Mouse (Mus musculus) 416B (cell line): ENCODE results near the gene Cables2.

Experiments
- DNase-seq: peaks from one replicate; pipeline ENCODE4 v3.0.0; 2011; ENCODE audit warnings: low read depth

Cables2 gene

GRCm38 (mm10) chr2:180273394-180274244 is at the start of gene Cables2:
Cables2 (minus strand) TSS chr2:180273496.
- peak; percentile 99 for DNase-seq

GRCm38 (mm10) chr2:180322674-180323355 is 49.5 kb upstream of the Cables2 start:
- no peak for DNase-seq

GRCm38 (mm10) chr2:180320216-180320615 is 46.9 kb upstream of the Cables2 start:
- DNase-seq, result peak; percentile 14

- DNase-seq, result no peak
These were observed 44.3 kb upstream of the Cables2 start for GRCm38 (mm10) chr2:180317591-180317990.

- DNase-seq, result no peak
These were observed 41.0 kb upstream of the Cables2 start for GRCm38 (mm10) chr2:180314292-180314691.

DNA sequence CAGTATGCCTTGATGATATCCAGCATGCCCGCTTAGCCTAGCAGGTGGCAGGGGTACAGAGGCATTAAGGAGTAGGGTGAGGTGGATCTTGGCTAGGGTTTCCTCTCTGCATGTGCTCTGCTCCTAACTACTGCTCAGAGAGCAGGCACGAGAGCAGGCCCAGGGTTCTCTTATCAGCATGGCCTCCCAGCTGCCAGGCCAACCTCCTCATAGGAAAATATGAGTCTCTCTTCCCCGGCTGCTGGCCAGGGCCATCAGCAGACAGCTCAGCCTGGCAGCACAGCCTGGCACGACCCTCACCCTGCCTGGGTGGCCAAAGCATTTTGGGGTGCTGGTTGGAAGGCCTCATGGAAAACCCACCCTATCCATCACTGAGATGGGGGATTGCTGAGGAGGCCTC is 37.9 kb upstream of the Cables2 start:
- no peak for DNase-seq

- DNase-seq, result peak; percentile 20
These were observed 34.4 kb upstream of the Cables2 start for GRCm38 (mm10) chr2:180307680-180308079.

DNA sequence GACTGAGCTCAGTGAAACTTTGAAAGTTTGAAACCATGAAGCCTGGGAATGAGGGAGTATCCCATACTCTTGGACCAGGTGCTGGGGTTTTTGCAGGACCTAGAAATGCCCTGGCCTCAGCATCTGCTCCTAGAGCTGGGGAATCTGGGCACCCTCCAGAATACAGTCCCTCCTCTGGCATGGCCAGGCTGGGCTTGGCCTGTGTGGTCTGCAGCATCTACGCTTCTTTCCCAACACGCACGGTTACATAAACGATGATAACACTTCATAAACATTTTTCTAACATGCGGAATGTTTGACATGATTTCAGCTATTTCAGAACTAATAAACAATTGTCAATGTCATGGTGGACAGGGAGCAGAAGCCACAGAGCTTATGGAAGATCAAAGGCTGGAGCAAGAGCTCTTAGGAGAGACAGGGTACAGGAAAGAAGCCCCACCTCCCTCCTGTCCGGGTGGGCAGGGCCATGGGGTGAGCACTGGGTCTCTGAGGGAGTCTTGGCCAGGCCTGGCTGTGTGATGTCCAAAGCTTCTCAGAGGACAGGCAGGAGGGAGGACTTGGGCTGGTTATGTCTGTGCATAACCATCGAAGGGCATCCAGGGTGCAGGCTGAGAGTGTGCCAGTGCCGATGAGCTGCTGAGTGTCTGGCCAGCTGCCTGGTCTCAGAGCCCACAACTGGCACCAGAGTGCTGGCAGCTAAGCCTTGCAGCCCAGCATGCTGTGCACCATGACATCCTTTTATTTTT is 33.3 kb upstream of the Cables2 start:
- no peak for DNase-seq

DNA sequence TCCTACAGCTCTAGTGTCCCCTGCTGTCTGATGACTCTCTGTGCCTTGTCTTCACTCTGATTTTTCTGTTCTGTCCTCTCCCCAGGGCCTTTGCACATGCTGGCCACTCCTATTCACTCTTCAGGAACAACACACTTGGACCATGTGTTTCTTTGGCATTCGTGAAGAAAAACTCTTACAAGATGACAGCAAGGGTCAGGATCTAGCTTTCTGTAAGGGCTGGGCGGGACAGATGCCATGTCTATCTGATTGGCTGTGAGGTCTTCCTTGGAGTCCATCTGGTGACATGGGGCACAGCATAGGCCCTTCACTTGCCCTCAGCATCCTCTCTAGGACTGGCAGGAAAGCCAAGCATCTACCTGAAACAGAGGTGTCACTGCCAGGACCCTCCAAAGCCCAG is 32.7 kb upstream of the Cables2 start:
- DNase-seq, result no peak

DNA sequence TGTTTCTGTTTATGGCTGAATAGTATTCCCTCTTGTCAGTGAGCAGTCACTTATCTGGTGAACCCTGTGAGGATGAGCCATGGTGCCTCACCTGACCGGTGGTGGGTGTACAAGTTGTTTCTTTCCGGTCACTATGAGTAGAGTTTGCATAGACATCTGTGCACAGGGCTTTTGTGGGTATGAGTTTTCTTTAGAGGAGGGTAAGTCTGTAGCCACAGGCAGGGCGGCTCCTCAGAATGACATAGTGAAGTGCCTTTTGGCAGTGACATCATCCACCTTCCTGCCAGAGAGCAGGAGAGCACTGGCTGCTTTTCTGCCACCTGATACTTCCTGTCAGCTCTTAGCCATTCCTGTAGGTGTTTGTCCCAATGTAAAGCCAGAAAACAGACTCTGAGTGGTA is 32.2 kb upstream of the Cables2 start:
- peak; percentile 55 for DNase-seq

GRCm38 (mm10) chr2:180304554-180304953 is 31.3 kb upstream of the Cables2 start:
- no peak for DNase-seq

DNA sequence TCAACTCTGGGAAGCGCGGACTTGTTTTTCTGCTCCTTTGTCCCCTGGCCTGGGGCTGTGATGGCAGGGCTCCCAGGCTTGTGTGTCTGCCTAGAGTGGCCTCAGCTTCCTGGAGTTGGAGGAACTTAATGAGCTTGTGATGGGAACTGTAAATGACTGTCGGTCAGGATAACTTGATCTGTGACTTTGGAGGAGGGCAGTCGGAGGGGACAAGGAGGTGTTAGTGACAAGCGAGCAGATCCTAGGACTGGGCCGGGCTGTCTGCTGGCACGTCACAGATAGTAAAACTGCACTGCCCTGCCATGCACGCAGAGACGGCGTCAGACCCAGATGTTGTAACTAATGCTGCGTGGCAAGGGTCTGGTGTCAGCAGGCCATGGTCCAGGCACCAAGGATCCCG is 30.2 kb upstream of the Cables2 start:
- DNase-seq, result no peak

DNA sequence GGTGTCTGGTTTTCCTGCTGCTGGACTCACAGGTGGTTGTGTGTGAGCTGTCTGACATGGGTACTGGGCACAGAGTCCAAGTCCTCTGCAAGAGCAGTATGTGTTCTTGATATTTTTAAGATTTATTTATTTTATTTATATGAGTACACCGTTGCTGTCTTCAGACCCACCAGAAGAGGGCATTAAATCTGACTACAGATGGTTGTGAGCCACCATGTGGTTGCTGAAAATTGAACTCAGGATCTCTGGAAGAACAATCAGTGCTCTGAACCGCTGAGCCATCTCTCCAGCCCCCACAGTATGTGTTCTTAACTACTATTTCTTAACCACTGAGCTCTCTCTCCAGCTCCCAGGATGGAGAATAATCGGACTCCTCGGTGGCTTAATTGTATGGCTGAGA is 28.9 kb upstream of the Cables2 start:
- DNase-seq, result peak; percentile 24

GRCm38 (mm10) chr2:180300771-180301170 is 27.5 kb upstream of the Cables2 start:
- no peak for DNase-seq

GRCm38 (mm10) chr2:180300252-180300651 is 27.0 kb upstream of the Cables2 start:
- peak; percentile 51 for DNase-seq

DNA sequence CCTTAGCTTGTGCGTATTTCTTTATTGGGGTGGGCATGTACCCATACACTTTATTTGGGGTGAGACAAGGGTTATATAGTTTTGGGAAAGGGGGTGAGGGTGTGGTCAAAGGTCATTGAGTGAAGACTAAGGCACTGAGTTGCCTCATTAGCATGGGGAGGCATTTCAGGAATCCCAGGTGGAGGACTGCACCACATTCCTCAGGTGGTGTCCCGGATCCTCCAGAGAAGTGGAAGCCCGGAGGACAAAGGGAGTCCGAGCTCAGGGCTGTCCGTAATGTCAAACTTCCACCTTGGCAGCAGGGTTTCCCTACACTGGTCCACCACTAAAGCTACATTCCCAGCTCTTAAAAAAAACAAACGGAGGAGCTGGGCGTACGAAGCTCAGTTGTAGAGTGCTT is 19.6 kb upstream of the Cables2 start:
- no peak for DNase-seq

GRCm38 (mm10) chr2:180292026-180292425 is 18.7 kb upstream of the Cables2 start:
- DNase-seq, result no peak

DNA sequence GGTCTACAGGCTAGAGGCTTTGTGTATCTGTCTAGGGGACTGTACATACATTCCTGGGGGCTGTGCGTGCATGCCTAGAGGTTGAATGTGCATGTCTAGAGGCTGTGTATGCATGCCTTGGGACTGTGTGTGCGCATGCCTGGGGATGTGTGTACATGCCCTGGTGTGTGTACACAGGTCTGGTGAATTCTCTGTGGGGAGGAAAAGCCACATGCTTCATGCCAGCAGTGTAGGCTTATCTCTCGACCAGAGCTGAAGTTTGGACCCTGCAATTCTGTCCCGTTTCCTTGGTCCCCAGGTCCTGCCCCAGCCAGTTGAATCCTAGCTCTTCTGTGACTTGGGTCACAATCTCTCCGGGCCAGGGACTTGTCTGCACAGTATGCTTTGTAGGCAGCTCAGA is 18.3 kb upstream of the Cables2 start:
- DNase-seq, result no peak

GRCm38 (mm10) chr2:180290503-180290902 is 17.2 kb upstream of the Cables2 start:
- DNase-seq, result no peak

DNA sequence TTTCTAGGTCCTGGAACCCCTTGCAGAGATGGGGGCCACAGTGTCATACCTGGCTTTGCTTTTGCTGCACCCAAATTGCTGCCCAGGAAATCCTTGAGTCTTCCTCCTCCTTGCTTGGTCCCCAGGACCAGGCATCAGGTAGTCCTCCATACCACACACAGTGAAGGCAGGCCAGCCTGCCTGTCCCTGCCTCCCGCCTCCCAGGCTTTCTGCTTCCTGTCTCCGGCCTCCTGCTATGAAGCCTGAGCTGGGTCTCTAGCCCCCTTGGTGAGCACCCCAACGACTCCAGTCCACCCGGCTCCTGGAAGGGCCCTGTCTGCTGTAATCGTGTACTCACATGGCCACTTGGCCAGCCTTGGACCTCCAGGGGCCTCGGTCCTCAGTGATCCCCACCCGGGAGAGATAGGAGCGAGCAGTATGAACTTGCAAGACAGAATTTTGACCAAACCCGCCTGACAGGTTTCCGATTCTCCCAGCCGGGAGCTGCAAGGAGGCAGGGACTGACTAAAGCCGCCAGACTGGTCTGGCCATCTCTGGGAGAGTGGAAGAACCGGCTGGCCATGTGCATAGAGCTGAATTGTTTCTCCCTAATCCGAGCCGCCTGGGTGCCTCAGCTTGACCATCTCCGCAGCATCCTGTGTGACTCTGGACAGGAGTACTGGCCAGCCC is 16.3 kb upstream of the Cables2 start, which contains the start of gene Rbbp8nl:
Gene Rbbp8nl, minus strand, starts transcription at position 440 of the 669 bp plus-strand sequence.
- DNase-seq, result no peak

- no peak for DNase-seq
These were observed 15.7 kb upstream of the Cables2 start for GRCm38 (mm10) chr2:180288966-180289365.

DNA sequence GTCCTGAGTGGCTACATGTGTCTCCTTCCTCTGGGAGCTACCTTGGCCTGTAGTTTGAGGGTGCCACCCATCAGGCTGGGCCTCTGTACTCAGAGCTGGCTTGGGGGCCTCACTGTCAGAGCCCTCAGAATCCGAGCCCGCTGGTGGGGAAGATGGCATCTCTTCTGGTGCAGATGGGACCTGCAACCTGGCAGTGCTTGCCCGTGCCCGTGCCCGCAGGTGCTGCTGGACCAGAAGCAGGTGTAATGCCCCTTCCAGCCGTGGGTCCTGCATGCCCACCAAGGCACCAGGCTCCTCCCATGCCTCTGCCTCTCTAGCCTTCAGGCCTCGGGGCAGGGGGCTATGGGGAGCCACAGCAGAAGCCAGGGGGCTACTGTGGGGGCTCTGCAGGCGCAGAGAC is 6.0 kb upstream of the Cables2 start:
- DNase-seq, result no peak
